Mouse (Mus musculus) ES-E14 (cell line): ENCODE measurements around the gene Arrdc5. TPM values are rescaled to one million over a fixed set of nuclear protein-coding genes. Genes with fewer than 3 reads are reported as not detected.

Source experiments
- DNase-seq: peaks from one replicate; pipeline ENCODE4 v3.0.0-alpha.2; 2013; ENCODE audit warnings: low read depth, low spot score
- H3K27ac ChIP-seq: 2 replicates; pipeline ENCODE4 v1.5.1; 2012; ENCODE audit warnings: low read depth, mild to moderate bottlenecking, low read length, moderate library complexity, mixed read lengths; ENCODE audit not compliant: poor library complexity, insufficient read depth, severe bottlenecking
- H3K36me3 ChIP-seq: 2 replicates; pipeline ENCODE4 v1.6.1; 2012; ENCODE audit warnings: mild to moderate bottlenecking, low read length, moderate library complexity, mixed read lengths; ENCODE audit not compliant: control insufficient read depth, poor library complexity, insufficient read depth, severe bottlenecking
- H3K4me1 ChIP-seq, 2 experiments: fragments of 150-350 bp in 1 of 2; sonication (generic) in 1 of 2; 2 replicates each; pipeline ENCODE4 v1.6.1; 2012; ENCODE audit warnings: low read length in 2 of 2, mild to moderate bottlenecking in 1 of 2, mixed read lengths in 1 of 2; ENCODE audit not compliant: control insufficient read depth in 2 of 2, insufficient read depth in 2 of 2, poor library complexity in 1 of 2
- H3K4me3 ChIP-seq, 2 experiments: fragments of 150-350 bp in 1 of 2; sonication (generic) in 1 of 2; 2 replicates each; pipeline ENCODE4 v1.5.1; 2012; ENCODE audit warnings: low read length in 2 of 2, low read depth in 1 of 2, mild to moderate bottlenecking in 1 of 2, mixed read lengths in 1 of 2; ENCODE audit not compliant: insufficient read depth in 1 of 2, poor library complexity in 1 of 2, severe bottlenecking in 1 of 2
- H3K9ac ChIP-seq: 2 replicates; pipeline ENCODE4 v1.6.1; 2012; ENCODE audit warnings: low read depth, mild to moderate bottlenecking, low read length, mixed read lengths; ENCODE audit not compliant: poor library complexity, insufficient read depth, severe bottlenecking
- H3K9me3 ChIP-seq: fragments of 150-350 bp; sonication (generic); 2 replicates; pipeline ENCODE4 v1.6.1; 2012; ENCODE audit warnings: low read depth, mild to moderate bottlenecking, low read length; ENCODE audit not compliant: control insufficient read depth, insufficient read depth
- CHD2 ChIP-seq: IDR thresholded peaks from 2 replicates; pipeline ENCODE4 v1.6.1; 2014; ENCODE audit warnings: mild to moderate bottlenecking, low read depth, low read length, inconsistent platforms
- HCFC1 ChIP-seq: IDR thresholded peaks from 2 replicates; pipeline ENCODE4 v1.6.1; 2012; ENCODE audit warnings: low read length, inconsistent platforms, borderline replicate concordance; ENCODE audit not compliant: insufficient read depth
- MAFK ChIP-seq: IDR thresholded peaks from 2 replicates; pipeline ENCODE4 v1.6.1; 2014; ENCODE audit warnings: mild to moderate bottlenecking, low read depth, low read length, inconsistent platforms; ENCODE audit not compliant: insufficient read depth
- ZC3H11A ChIP-seq: IDR thresholded peaks from 2 replicates; pipeline ENCODE4 v1.6.1; 2012; ENCODE audit warnings: low read depth, mild to moderate bottlenecking, inconsistent platforms, low read length, borderline replicate concordance
- ZNF384 ChIP-seq: IDR thresholded peaks from 2 replicates; pipeline ENCODE4 v1.6.1; 2012; ENCODE audit warnings: low read depth, low read length, inconsistent platforms
- in situ Hi-C, 2 experiments: fragments of 600-800 bp; cut with MboI; formaldehyde crosslinking; loops; one replicate each; pipeline ENCODE4 v1.15.1; 2025; ENCODE audit warnings: low sequenced_read_pairs in 2 of 2, inconsistent platforms in 1 of 2; ENCODE audit not compliant: unreplicated experiment in 2 of 2
- total RNA-seq: library from RNA; depleted of rRNA; stranded (reverse); fragments of 300-350 nt; gene quantifications from 2 replicates; pipeline ENCODE4 v1.2.3, GENCODE M21; 2012

Gene Arrdc5
- total RNA-seq, 1 experiment, result not detected

DNA sequence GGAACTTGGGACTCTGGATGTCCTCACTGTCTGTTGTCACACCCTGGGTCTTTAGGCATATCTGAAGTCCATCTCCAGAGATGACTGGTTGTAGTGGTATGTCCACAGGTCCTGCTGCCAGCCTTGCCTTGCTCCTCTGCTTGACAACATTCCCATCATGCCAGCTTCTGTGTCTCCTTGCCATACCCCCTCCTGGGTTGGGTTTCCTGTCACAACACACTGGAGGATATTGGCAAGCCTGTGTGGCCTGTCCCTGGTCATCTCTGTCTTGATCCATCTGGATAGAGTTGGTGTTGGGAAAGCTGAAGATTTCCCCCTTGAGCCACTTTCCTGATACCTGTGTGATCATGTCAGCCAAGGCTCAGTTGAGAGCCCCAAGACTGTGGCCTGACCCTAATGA lies 40.6 kb upstream of the Arrdc5 start:
- Histone ChIP-seq H3K27ac (no peak overlapping the region), H3K4me1 (no peaks in the 10 kb centered on the region; a peak in 1 of 4 replicates)

DNA sequence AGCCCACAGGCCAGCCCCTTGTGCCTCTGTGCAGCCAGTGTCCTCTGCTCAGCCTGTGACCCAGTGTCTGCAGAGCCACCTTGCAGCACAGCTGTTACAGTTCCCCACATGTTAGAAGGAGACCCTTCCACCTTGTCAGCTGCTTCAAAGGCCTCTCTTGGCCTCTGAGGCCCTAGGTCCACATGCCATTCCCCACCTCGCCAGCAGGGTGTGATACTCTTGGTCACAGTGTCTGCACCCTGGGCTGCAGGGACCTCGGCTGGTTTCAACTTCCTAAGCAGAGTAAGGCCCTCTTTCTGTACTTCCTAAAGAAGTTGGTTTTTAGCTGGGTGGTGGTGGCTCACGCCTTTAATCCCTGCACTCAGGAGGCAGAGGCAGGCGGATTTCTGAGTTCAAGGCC lies 38.8 kb upstream of the Arrdc5 start:
- Histone ChIP-seq H3K9me3 (no peaks in the 10 kb centered on the region), H3K4me1 (no peaks in the 10 kb centered on the region), H3K36me3 (no peaks in the 10 kb centered on the region), H3K4me3 (no peak overlapping the region), H3K27ac (no peak overlapping the region), H3K9ac (no peak overlapping the region)
- TF ChIP-seq MAFK (no peak), ZNF384 (no peak), ZC3H11A (no peak), CHD2 (no peak), HCFC1 (no peak)
- in situ Hi-C loops, result no loop called here
- DNase-seq, result no peak

More for the DNA sequence above, 40.6 kb upstream of the Arrdc5 start:
- in situ Hi-C loops, result no loop called here
- TF ChIP-seq CHD2 (no peak), ZC3H11A (no peak), ZNF384 (no peak), MAFK (no peak), HCFC1 (no peak)
- H3K9ac ChIP-seq, result no peak overlapping the region
- no peak for DNase-seq
- H3K4me3 ChIP-seq, result no peak overlapping the region
- H3K36me3 ChIP-seq, result no peaks in the 10 kb centered on the region
- H3K9me3 ChIP-seq, result no peaks in the 10 kb centered on the region

GRCm38 (mm10) chr17:56337791-56338190 lies 37.7 kb upstream of the Arrdc5 start:
- in situ Hi-C loops, result no loop called here
- no peaks in the 10 kb centered on the region for H3K4me1 ChIP-seq

DNA sequence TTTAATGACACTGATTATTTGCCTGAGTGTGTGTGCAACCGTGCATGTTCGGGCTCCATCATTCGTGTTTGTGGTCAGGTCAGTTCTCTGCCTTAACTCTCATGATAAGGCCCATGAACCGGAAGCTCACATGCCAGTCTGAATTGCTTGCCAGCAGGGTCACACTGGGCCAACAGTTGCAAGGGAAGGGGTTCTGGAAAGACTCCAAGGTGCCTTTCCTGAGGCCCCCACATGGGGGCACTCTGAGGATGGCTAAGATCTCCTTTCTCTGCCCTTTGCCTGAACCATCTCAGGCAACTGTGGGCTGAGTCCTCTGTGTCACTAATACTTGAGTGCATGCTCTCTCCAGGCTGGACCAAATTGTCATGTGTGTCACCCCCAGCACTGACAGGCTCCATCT lies 37.1 kb upstream of the Arrdc5 start:
- no peaks in the 10 kb centered on the region for H3K9me3 ChIP-seq
- no peak overlapping the region for H3K27ac ChIP-seq
- in situ Hi-C loops, result no loop called here
- DNase-seq, result no peak
- TF ChIP-seq MAFK (no peak), HCFC1 (no peak), CHD2 (no peak), ZNF384 (no peak), ZC3H11A (no peak)
- H3K4me1 ChIP-seq, result no peaks in the 10 kb centered on the region
- no peaks in the 10 kb centered on the region for H3K36me3 ChIP-seq
- H3K4me3 ChIP-seq, result no peak overlapping the region
- no peak overlapping the region for H3K9ac ChIP-seq

More at GRCm38 (mm10) chr17:56337791-56338190, 37.7 kb upstream of the Arrdc5 start:
- Histone ChIP-seq H3K9ac (no peak overlapping the region), H3K36me3 (no peaks in the 10 kb centered on the region), H3K27ac (no peak overlapping the region), H3K9me3 (no peaks in the 10 kb centered on the region), H3K4me3 (no peak overlapping the region)
- DNase-seq, result no peak
- TF ChIP-seq HCFC1 (no peak), ZC3H11A (no peak), ZNF384 (no peak), MAFK (no peak), CHD2 (no peak)

- H3K9ac ChIP-seq, result no peak overlapping the region
- no peak overlapping the region for H3K4me3 ChIP-seq
- no peak overlapping the region for H3K27ac ChIP-seq
- DNase-seq, result no peak
- no peaks in the 10 kb centered on the region for H3K9me3 ChIP-seq
- no peaks in the 10 kb centered on the region for H3K36me3 ChIP-seq
- TF ChIP-seq HCFC1 (no peak), ZC3H11A (no peak), MAFK (no peak), ZNF384 (no peak), CHD2 (no peak)
- in situ Hi-C loops, result no loop called here
- peaks cover 0 to 4% of the 10 kb centered on the region in 2 experiments; a peak in 1 of 4 replicates for H3K4me1 ChIP-seq
Observed at GRCm38 (mm10) chr17:56332987-56333386, 32.9 kb upstream of the Arrdc5 start.
